Mouse (Mus musculus) intestine, postnatal 0 days (tissue): ENCODE measurements at regions not wholly inside any gene's neighbourhood (a gene's known extent, or its start where the extent isn't known, plus 50 kb on each side); places are given as distances from the start of the nearest gene placed in this dataset.

ENCODE experiments used
- ATAC-seq: fragments of 200-750 bp; cut with Nextera tagmentation; 2 replicates; pipeline ENCODE4 v1.8.0; 2017; ENCODE audit warnings: mild to moderate bottlenecking, moderate TSS enrichment, moderate library complexity
- H3K27ac ChIP-seq: fragments of 300-500 bp; sonication (generic); 2 replicates; pipeline ENCODE4 v1.5.1; 2014; ENCODE audit warnings: mild to moderate bottlenecking, low read depth, low read length, moderate library complexity
- H3K27me3 ChIP-seq: fragments of 300-500 bp; sonication (generic); replicated peaks from 2 replicates; pipeline ENCODE4 v1.6.1; 2014; ENCODE audit warnings: low read length, mixed read lengths; ENCODE audit not compliant: control insufficient read depth, insufficient read depth
- H3K36me3 ChIP-seq: fragments of 300-500 bp; sonication (generic); 2 replicates; pipeline ENCODE4 v1.6.1; 2014; ENCODE audit warnings: mild to moderate bottlenecking, moderate library complexity; ENCODE audit not compliant: control insufficient read depth, insufficient read depth
- H3K4me1 ChIP-seq: fragments of 300-500 bp; sonication (generic); replicated peaks from 2 replicates; pipeline ENCODE4 v1.6.1; 2014; ENCODE audit warnings: antibody characterized with exemption, low read length, mixed read lengths; ENCODE audit not compliant: control insufficient read depth, insufficient read depth
- H3K4me2 ChIP-seq: fragments of 300-500 bp; sonication (generic); replicated peaks from 2 replicates; pipeline ENCODE4 v1.6.1; 2014; ENCODE audit warnings: low read depth, mild to moderate bottlenecking, moderate library complexity
- H3K4me3 ChIP-seq: fragments of 300-500 bp; sonication (generic); 2 replicates; pipeline ENCODE4 v1.5.1; 2014; ENCODE audit warnings: low read depth, low read length
- H3K9ac ChIP-seq: fragments of 300-500 bp; sonication (generic); 2 replicates; pipeline ENCODE4 v1.6.1; 2014; ENCODE audit warnings: mild to moderate bottlenecking, low read depth, low read length
- H3K9me3 ChIP-seq: fragments of 300-500 bp; sonication (generic); 2 replicates; pipeline ENCODE4 v1.6.1; 2016; ENCODE audit warnings: mixed run types; ENCODE audit not compliant: control insufficient read depth
- CTCF ChIP-seq: sonication (generic); IDR thresholded peaks from 2 replicates; pipeline ENCODE4 v1.5.1; 2016; ENCODE audit warnings: low read depth, mild to moderate bottlenecking, control low read depth, antibody characterized with exemption, moderate library complexity
- WGBS: fragments of 180-500 bp; shearing (Covaris S2); extraction: QIAGEN DNeasy Blood & Tissue Kit; methylation state at CpG from one replicate; pipeline ENCODE4 v1.1.7; 2014; 5-methylcytosine and 5-hydroxymethylcytosine counted together

DNA sequence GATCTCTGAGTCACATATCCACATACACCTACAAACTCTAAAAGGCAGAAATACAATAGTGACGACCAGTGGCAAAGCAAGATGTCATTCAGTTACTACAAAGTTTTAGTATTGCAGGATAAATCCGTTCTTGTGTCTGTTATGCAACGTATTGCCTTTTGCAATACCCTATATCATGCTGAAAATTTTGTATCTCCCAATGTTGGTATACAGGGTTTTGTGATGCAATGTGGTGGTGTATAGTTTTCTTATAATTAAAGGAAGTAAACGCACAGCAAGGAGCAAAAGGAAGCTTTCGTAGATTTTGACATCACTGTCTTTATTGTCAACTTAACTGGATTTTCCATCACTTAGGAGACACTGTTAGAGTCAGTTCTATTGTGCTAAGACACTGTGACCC is 231.5 kb upstream of the Crim1 start:
- Histone ChIP-seq H3K27ac (no peak overlapping the region), H3K4me1 (no peaks in the 10 kb centered on the region), H3K27me3 (no peaks in the 10 kb centered on the region), H3K4me3 (no peak overlapping the region), H3K36me3 (no peaks in the 10 kb centered on the region), H3K4me2 (no peak overlapping the region), H3K9ac (no peak overlapping the region), H3K9me3 (no peaks in the 10 kb centered on the region)
- ATAC-seq, result no peak
- 87% methylated on average over 5 of the region's 5 CpGs for WGBS
- TF ChIP-seq CTCF, result no peak

DNA sequence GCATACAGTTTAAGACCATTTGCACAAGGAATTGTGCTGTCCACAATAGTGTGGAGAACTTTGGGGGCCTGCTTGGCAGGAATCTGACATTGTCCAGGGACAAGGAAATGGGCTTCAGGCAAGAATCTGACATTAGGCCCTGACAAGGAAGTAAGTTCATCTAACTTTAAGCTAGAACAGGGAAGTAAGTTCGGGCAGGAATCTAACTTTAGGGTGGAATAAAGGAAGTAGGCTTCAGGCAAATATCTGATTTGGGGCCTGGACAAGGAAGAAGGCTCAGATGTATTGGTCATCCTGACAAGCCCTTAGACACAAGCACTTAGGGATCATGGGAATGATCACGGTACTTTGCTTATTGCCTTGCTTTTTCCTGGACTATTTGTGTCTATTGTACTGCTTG is 230.9 kb upstream of the Crim1 start:
- TF ChIP-seq CTCF, result no peak
- no peaks in the 10 kb centered on the region for H3K27me3 ChIP-seq
- H3K9ac ChIP-seq, result no peak overlapping the region
- no peak overlapping the region for H3K27ac ChIP-seq
- no peaks in the 10 kb centered on the region for H3K9me3 ChIP-seq
- 62% methylated on average over 2 of the region's 2 CpGs for WGBS
- H3K36me3 ChIP-seq, result no peaks in the 10 kb centered on the region
- no peak overlapping the region for H3K4me3 ChIP-seq
- ATAC-seq, result no peak
- no peak overlapping the region for H3K4me2 ChIP-seq
- no peaks in the 10 kb centered on the region for H3K4me1 ChIP-seq
